Mouse (Mus musculus) testis, adult 2 months (tissue): ENCODE results near the gene Sla2.

ENCODE experiments used
- CTCF ChIP-seq: fragments of 200-500 bp; IDR thresholded peaks from 2 replicates; pipeline ENCODE4 v1.5.1; 2012; ENCODE audit warnings: low read depth, mild to moderate bottlenecking, inconsistent platforms, low read length, moderate library complexity; ENCODE audit not compliant: control insufficient read depth, insufficient read depth, insufficient replicate concordance
- POLR2A ChIP-seq: fragments of 200-500 bp; IDR thresholded peaks from 2 replicates; pipeline ENCODE4 v1.6.1; 2012; ENCODE audit warnings: low read depth, mild to moderate bottlenecking, inconsistent platforms, low read length, moderate library complexity; ENCODE audit not compliant: control insufficient read depth

DNA sequence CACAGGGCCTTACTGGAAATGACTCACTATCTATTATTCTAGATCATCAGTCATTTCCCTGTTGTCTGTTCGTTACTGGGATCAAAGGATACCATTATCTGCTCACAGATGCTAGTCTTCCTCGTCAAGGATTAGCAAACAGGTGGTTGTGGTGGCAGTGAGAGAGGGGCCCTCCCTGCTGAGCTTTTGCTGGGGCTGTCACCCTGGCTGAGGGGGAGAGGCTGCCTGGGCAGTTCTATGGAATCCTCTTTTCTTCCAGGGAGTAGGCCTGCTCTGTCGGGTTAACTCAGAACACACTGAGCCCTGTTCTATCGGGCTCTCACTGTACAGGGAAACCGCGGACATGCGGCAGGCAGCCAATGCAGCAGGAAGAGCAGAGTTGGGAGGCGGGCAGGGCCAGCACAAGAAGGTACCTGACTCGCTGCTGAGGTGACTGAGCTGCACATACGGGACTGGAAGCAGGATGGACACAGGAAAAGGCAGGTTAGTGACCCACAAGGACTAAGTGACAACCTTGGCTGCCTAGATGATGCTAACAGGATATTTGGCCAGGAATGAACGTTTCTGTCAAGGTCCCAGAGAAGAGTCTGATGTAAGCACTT lies 42.6 kb upstream of the Sla2 start:
- TF ChIP-seq POLR2A (no peak), CTCF (no peak)
